Mouse (Mus musculus) cerebral cortex, adult 2 months (tissue): ENCODE data around the gene Ubr1.

ENCODE experiments used
- WGBS: fragments of 180-500 bp; shearing (Covaris S2); methylation state at CpG from one replicate; pipeline ENCODE4 v1.1.7; 2018; 5-methylcytosine and 5-hydroxymethylcytosine counted together

Gene Ubr1

DNA sequence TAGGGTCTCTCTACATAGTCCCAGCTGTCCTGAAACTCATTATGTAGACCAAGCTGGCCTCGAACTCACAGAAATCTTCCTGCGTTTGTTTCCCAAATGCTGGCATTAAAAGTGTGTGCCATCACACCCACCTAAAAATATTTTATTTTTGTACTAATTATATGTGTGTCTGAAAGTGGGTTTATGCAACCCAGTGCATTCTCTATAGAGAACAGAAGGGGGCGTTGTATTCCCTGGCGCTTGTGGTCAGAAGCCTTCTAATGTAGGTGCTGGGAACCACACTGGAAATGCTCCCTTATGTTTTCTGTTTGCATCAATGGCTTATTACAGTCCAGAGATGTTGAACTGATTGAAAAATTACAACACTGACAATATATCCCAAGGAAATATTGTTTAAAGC lies 5.8 kb upstream of the Ubr1 start:
- WGBS: 50% methylated on average over 4 of the region's 4 CpGs

DNA sequence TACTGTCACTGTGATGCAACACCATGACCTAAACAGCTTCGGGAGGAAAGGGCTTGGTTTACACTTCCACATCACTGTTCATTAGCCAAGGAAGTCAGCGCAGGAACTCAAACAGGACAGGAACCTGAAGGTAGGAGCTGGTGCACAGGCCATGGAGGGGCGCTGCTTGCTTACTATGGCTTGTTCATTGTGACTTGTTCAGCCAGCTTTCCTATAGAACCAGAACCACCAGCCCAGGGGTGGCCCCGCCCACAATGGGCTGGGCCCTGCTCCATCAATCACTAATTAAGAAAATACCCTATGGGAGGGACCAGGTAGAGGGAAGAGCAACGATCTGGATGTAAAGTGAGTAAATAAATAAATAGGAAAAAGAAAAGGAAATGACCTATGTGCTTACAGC lies 2.4 kb upstream of the Ubr1 start:
- 20% methylated on average over 5 of the region's 5 CpGs for WGBS

DNA sequence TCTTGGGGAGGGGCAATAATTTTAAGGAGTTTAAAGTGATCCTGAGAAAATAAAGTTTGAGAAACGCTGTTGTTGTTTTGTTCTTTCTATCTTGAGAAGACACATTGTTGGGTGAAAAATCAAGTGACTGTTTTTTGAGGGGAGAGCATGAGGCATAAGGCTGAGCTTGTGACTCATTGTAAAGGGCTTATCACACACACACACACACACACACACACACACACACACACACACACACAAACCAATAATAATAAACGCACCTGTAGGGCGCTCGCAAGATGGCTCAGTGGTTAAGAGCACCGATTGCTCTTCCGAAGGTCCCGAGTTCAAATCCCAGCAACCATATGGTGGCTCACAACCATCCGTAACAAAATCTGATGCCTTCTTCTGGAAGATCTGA lies 1.7 kb upstream of the Ubr1 start:
- WGBS: 95% methylated on average over 8 of the region's 8 CpGs

DNA sequence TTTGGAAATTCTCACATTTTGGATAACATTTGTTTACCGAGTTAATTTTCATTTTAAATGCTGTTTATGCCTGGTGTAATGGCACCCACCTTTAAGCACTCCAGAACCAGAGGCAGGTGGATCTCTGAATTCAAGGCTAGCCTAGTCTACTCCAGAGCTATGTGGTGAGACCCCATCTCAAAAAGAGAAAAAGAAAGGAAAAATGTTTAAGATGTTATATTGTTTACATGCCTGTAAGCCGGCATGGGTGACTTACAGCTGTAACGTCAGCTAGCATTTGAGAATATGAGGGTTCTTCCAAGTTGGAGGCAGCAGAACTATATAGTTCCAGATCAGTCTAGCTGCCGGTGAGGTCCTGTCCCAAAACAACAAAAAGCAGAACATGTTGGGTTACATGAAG lies 1.3 kb upstream of the Ubr1 start:
- 91% methylated on average over 4 of the region's 4 CpGs for WGBS

DNA sequence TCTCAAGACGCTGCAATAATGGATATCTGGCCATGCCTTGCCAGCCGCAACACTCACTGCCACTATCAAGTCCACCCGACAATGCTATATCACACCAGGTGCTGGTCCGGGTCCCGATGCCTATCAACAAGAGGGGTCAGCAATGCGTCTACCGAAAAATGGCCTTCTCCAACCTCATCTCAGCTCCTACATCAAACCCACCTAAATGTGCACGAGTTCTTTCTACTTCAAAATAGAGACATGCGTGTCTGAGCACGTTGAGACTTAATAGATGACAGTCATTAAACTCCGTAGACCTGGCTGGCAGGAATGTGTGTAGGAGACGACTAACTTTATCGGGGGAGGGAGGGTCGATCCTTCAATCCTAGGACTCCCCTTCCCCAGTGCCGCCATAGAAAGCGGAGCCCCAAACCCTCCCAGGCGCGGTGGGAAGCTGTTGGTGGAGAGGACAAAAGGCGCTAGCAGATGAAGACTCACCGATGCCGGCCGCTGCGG lies 423 bp downstream of the Ubr1 start:
- under 1% methylated on average over 23 of the region's 23 CpGs for WGBS

DNA sequence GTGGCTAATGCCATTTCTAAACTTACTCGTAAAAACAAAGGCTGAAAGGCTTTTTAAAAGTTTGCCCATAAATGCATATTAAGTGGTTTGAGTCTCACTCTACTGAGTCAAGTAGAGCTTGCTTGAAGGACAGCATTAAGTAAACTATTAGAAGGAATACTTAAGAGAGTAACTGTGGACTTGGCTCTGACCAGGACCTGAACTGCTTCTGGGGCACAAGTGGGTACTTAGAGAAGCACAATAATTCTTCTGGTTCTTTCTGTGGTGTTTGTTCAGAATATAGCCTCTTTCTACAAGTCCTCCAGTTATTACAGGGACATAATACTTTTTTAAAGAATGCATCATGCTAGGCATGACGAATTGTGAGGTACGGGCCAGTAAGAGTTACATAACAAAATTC lies 5.0 kb downstream of the Ubr1 start:
- WGBS: 79% methylated on average over 3 of the region's 3 CpGs

DNA sequence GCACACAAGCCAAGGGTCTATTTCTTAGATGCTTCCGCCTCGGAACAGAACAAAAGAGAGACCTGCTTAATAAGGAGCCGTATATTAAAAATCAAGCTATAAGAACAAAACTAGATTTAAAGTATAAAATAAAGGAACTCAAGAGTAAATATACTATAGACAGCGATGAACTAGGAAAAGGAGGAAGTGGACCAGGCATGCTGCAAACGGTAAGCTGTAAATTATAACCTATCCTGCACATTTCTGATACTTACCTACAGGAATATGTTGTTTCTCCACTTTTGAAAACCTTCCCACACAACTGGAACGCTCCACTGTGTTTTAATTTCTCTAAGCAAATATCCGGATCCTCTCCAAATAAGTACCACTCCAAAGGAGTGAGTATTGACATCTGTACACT lies 7.4 kb downstream of the Ubr1 start:
- WGBS: 90% methylated on average over 7 of the region's 7 CpGs

DNA sequence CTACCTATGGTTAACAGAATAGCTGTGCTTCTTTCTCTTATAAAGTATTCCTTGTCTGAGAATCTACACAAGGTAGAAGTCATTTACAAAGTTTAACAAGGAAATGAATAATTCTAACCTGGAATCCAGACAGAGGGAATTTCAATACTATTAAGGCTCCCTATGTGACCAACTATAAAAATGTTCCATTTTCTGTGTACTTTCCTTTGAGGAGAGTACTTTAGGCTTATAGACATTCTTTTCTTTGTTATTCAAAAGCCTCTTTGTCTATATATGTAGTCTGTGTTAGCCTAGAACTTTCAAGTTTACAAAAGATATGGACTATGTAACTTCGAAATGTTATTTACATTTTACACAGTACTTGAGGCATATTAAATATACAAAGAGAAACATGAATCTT lies 10.3 kb downstream of the Ubr1 start:
- 94% methylated on average over 1 of the region's 1 CpGs for WGBS

DNA sequence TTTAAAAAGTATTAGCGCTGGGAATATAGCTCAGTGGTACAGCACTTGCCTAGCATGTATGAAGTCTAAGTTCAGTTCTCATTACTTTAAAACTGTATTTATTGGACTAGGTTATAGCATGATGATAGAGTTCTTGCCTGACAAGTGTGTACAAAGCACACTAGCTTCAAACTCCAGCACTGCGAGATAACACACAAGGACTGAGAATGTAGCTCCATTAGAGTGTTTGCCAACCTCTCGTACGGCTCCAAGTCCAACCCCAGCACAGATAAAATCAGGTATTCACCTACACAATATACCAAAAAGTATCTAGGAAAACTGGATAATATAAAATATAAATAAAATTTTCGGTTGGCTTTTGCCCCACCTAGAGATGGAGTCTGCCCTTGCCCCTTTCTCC lies 10.7 kb downstream of the Ubr1 start:
- WGBS: 85% methylated on average over 5 of the region's 5 CpGs

DNA sequence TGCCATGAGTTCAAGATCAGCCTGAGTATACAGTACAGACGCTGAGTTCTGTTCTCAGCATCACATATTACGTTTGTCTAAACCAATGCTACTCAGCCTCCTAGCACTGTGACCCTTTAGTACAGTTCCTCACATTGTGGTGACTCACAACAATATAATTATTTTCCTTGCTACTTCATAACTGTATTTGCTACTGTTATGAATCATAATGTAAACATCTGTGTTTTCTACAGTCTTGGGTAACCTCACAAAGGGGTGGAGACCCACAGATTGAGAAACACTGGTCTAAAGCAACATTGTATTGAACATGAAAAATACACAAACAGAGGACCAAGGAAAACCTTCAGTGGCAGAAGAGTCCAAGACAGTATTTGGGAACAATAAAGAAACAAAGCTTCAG lies 11.2 kb downstream of the Ubr1 start:
- WGBS: 74% methylated on average over 2 of the region's 2 CpGs

DNA sequence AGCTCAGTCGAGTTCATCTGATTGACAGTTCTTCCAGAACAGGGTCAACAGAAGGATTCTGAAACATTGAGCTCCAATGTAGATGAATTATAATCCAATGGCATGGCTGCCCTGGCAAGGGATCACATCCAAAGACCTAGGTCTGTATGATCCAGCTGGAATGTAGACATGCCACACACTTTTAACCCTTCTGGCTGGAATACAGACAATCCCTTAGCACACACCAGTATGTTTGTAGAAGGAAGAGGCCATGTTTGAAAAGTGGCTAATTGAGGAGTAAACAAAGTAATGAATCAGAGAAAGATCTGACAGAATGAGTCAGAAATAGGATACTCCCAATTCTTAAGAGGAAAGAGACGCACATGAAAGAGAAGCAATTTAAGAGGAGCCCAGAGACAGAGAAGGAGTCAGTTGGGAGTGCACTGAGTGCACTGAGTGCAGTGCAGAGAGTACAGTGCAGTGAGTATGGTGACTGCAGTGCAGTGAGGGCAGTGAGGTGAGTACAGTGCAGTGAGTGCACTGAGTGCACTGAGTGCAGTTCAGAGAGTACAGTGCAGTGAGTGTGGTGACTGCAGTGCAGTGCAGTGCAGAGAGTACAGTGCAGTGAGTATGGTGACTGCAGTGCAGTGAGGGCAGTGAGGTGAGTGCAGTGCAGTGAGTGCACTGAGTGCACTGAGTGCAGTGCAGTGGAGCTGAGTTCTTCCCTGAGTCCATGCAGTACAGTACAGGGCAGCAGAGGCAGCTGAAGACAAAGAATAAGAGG lies 18.2 kb downstream of the Ubr1 start:
- 38% methylated on average over 2 of the region's 2 CpGs for whole genome bisulfite sequencing

DNA sequence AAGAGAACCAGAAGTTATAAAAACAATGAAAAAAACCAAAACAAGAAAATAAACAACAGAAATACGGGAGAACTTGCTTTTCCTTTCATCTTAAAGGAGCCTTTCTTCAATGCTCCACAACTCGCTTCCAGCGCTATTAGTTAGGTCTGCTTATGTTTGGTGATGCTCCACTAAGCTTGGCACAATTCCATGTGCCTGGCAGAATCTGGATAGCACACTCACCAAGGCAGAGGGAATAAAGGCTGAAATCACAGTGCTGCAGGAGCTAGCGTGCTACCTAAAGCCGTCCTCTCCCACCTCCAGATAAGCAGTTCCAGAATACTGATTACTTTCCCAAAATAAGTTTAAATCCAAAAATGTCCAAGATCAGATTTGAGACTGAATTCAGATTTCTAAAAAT lies 19.3 kb downstream of the Ubr1 start:
- 34% methylated on average over 5 of the region's 5 CpGs for WGBS

DNA sequence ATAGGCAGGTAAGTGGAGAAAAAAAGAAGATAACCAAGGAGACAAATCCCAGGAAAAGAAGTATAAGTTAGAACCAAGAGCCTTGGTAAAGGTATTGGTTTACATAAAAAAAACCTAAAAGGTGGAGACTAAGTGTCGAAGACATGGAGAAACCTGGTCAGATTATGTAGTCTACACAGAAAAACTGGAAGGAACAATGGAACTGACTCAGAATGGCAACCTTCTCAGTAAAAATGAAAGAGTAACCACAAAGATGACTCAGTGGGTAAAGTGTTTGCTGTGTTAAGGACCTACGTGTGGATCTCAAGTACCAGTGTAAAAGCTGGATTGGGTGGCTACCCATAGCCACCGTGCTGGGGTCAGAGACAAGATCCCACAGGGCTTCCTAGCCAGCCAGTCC lies 37.5 kb downstream of the Ubr1 start:
- WGBS: 95% methylated on average over 3 of the region's 3 CpGs

DNA sequence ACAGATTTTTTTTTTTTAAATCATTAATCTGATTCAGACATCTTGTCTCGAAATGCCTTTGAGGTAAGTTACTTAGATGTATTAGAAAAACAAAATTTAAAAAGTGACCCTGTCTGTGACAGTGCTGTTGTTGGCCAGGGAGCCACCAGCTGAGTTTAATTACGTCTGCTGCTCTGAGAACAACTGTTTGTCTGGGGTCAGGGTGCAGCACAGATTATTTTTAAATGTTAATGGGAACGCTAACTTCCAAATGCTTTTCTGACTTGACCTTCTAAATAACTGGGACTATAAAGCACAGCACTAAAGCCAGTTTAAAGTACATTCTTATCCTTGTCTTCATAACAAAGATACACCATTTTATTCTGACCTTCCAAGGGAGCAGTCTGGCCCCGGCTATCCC lies 61.0 kb downstream of the Ubr1 start:
- 84% methylated on average over 4 of the region's 4 CpGs for WGBS

DNA sequence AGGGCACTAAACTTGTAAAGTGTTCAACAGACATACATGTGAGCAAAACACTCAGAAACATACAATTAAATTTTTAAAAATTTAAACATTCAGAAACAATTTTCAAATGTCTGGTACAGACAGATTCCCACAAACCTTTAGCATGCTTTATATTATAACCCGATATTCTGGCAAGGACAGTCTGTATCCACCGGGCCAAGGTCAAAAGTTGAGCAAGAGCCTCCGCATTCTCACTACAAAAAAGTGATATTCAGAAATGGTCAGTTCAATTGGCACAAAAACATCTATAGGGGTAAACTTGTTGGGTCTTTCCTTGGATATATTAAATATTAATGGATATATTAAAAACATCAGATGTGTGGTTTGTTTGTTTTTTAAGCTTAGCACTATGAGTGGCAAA lies 74.2 kb downstream of the Ubr1 start:
- 96% methylated on average over 3 of the region's 3 CpGs for WGBS

DNA sequence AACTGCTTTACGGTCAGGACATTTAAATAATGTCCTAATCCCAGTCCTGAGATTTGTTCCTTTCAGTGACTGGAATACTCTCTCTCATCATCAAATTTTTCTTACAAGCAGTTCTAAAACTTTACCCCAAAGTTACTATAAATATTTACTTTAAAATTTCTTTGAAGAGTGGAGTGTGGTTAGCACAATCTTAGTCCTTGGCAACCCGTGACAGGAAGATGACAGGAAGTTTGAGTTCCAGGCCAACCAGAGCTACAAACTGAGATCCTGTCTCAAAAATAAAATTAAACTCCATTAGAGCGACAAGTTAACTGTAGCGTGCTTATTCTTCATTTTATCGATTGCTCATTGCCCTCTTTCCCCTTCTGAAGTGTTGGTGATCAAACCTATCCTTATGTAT lies 82.9 kb downstream of the Ubr1 start:
- WGBS: 79% methylated on average over 5 of the region's 5 CpGs

DNA sequence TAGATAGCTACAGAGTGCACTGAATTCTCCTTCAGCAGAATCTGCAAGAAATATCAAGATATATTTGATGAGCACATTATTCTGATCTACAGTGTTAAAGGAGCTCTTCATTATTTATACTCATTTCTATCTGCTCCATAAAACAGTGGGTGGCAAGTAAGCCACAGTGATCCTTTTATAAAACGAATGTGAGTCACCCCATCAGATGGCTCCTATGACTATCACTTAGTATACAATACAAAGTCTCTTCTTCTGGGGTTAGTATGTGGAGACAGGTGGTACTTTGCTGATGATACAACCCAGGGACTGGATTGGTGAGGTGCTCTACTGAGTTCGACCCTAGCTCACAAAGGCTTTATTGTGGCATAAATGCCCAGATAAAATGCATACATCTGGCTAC lies 97.3 kb downstream of the Ubr1 start:
- 48% methylated on average over 2 of the region's 2 CpGs for WGBS

DNA sequence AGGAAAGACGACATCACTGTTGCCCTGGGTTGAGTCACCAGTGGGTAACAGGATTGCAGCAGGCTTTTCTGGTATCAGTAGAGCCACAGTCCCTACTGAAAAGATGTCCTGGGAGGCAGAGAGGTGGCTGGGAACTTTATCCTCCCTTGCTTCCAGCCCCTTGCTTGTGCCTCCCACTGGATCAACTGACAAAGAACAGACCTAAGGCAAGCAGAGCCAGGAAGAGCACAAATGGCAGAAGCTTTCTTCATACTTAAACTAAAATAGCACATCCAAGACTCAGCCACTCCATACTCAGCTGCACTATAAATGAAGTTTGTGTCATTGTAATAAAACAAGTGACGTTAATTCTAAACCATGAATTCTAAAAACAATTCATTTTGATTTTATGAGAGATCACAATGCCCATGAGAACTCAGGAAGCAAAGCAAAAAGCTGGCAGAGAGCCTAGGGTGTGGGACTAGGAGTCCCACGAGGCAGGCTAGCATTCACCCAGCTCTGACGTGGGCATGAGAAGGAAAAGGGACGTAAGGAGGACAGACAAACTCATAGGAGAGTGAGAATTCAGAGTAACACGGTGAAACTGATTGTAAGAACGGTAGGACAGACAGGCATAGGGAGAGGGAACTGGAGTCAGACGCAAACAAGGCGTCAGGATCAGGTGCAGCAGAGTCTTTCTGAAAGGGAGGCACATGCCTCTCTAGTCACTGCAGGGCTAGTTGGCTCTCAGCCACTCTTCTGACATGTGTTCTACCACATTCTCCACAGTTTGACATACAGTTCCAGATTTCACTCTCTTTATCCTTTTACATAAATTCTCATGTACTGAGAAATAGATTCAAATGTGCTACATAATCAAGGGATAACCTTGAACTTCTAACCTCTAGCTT lies 98.8 kb downstream of the Ubr1 start:
- WGBS: 23% methylated on average over 9 of the region's 9 CpGs

DNA sequence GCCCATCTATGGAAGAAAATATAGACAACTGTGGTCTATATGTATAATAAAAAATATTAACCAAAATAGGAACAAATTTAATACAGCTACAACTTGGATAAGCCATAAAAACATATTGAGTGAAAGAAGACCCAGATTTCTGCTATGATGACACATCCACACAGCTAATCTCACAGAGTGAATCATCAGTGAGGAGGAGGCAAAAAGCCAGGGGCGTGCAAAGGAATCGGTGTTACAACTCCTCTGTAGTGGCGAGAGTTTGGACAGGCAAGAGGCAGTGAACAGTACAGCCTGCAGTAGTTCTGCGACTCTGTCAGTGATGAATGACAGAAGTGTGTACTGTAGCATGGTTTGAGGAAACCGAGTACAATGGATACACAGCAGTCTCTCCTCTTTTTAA lies 103.2 kb downstream of the Ubr1 start:
- WGBS: 43% methylated on average over 5 of the region's 5 CpGs

DNA sequence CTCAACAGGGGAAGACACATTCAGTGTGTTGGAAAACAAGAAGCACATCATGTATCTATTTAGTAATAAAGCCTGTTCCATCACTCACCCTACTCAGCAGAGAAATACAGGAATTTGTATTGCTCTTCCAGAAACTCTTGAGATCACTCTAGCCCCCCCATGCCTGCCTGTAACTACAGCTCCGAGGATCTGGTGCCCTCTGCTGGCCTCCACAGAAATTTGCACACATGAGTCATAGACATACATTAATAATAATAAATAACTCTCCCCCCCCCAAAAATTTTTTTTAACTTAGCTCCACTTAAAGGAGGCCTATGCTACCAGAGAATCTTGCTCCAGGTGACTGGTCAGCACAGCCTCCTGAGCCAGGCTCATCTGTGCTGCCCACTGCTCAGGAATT lies 104.0 kb downstream of the Ubr1 start:
- WGBS: 0% methylated on average over 1 of the region's 1 CpGs

DNA sequence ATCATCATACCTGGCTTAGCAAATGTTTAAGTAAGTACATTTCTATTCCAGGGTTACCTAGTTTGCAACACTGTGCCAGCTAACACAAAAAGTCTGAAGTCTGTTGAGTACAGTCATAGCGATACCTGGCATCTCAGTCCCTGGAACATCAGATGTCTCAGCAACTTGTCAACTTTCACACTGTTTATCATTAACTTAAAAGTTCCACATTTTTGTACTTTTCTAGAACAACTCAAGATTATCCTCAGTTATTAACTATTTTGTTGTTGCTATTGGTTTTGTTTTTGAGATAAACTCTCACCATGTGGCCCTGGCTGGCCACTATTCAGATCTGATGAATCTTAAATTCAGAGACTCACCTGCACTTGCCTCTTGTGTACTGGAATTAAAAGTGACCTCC lies 107.1 kb downstream of the Ubr1 start:
- WGBS: 89% methylated on average over 1 of the region's 1 CpGs

DNA sequence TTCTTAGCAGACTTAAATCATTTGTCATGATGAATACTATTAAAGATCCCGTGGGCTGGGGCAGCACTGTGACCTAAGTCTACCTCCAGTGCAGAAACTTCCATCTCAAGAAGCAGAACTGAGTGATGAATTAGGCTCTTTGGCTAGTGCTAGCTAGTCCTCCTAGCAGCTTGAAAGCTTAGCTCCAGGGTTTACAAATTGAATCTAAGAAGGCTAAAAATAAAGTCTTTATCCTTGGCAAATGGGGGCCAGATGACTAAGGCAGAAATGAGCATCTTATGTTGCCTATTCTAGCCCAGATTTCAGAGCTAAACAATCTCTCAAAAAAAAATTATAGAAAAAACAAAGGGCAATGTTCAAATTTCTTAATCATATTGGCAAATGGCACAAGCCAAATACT lies 109.8 kb downstream of the Ubr1 start:
- 57% methylated on average over 1 of the region's 1 CpGs for WGBS

DNA sequence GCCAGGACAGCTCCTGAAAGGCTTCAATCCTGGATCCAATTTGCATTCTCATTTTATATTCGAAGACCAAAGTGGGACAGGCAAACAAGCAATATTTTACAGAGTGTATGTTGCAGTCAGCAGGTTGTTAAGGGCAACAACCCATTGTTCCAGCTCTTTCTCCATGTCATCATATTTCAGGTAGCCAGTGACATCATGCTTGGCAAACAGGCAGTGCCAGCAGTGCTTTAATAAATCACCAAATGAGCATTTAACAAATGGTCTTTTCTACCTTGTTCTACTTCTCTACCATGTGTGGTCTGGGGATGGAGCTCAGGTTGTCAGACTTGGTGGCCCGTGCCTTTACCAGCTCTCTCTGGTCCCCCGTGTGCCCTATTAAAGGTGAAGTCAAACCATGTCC lies 112.4 kb downstream of the Ubr1 start:
- 82% methylated on average over 3 of the region's 3 CpGs for WGBS
